Mouse (Mus musculus): ENCODE data around the gene Nckap5.

DNA sequence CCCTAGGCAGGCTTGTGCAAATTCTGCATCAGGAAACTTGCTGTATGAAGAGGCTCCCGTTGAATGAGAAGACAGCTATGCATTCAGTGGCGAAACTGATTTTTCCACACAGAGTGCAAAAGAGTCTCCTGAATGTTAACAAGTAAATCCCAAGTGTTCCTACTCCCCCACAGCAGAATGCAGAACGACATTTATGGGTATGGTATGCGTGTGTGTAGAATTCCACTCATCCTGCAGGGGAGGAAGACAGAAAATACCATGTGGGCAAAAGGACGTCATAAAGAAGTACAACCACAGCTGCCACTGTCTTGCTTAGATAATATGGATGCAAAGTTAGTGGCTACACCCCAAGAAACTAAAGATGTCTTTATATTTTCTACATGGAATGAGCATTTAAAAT is 565.7 kb downstream of the Nckap5 start:
- no peak for TF ChIP-seq EP300 (IDR thresholded peaks at IDR 0.05; ENCODE audit: low read depth)
- TF ChIP-seq CTCF (IDR thresholded peaks at IDR 0.05; ENCODE audit: low read depth) = no peak

Measured in liver, embryonic 14.5 days (tissue).